Mouse (Mus musculus) layer of hippocampus, adult 2 months (tissue): ENCODE results near the gene Thumpd2. TPM values are rescaled to one million over a fixed set of nuclear protein-coding genes. Genes with fewer than 3 reads are reported as not detected.

Source experiments
- DNase-seq, 2 experiments: peaks; one replicate each; pipeline ENCODE4 v3.0.0; 2022; ENCODE audit warnings: low spot score in 2 of 2
- H3K27ac ChIP-seq: fragments of 200-600 bp; 2 replicates; pipeline ENCODE4 v1.8.1; 2022
- H3K4me3 ChIP-seq: fragments of 200-600 bp; 2 replicates; pipeline ENCODE4 v1.8.1; 2022; ENCODE audit warnings: mild to moderate bottlenecking
- CTCF ChIP-seq: fragments of 200-600 bp; conservative IDR thresholded peaks from 2 replicates; pipeline ENCODE4 v1.8.1; 2022; ENCODE audit warnings: antibody characterized with exemption, mild to moderate bottlenecking, moderate library complexity
- total RNA-seq, 2 experiments: library from RNA; stranded (reverse); gene quantifications; 2 replicates each; pipeline ENCODE4 v1.2.3; 2021

The Thumpd2 gene
- total RNA-seq, 2 experiments from 2014 or later = 8.4 to 8.6 TPM

- no peak overlapping the region for H3K4me3 ChIP-seq
- TF ChIP-seq CTCF = no peak
- DNase-seq = no peak
- no peak overlapping the region for H3K27ac ChIP-seq
Measured at GRCm38 (mm10) chr17:81055522-81055921, 9.4 kb downstream of the Thumpd2 start.

DNA sequence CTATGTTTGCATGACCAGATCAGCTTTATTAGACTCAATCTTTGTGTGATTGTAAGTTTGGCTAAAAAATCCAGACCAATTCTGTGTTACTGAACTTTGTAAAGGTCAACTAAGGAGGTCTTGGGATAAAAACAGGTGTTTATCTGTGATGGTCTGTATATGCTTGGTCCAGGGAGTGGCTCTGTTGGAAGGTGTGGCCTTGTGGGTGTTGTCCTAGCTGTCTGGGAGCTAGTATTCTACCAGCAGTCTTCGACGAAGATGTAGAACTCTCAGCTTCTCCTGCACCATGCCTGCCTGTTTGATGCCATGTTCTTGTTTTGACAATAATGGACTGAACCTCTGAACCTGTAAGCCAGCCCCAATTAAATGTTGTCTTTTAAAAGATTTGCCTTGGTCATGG lies 11.6 kb downstream of the Thumpd2 start:
- Histone ChIP-seq H3K27ac (no peak overlapping the region), H3K4me3 (no peak overlapping the region)
- DNase-seq = no peak
- TF ChIP-seq CTCF = no peak

- no peak for DNase-seq
Measured at GRCm38 (mm10) chr17:81047930-81048564, 16.8 kb downstream of the Thumpd2 start.

DNA sequence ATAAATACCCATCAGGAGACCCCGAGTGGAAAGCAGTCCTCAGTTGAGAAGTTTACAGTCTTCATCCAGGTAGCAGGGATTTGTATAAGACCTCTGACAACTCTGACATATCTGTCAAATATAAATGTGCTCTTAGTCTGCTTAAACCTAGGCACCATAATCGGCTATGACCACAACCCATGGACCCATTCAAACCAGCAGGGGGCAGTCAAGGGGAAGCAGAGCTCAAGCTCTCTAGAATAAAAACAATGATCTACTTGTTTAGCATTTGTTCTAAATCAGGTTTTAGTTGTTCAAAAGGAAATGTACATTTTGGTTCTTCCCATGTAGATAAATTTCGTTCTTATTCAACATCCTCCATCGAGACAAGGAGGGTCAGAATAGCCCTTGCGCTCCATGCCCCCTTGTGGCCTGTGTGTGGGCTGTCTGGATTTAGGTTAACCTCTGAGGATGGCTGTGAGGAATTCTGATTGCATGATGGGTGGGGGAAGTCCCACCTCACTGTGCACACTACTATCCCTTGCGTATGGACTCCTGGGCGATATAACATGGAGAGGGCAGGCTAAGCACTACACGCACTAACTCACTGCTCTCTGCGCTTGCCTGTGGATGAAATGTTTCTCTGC lies 19.2 kb downstream of the Thumpd2 start:
- no peak overlapping the region for H3K4me3 ChIP-seq
- DNase-seq = peak in 1 of 2 experiments; percentile 54
- no peak overlapping the region for H3K27ac ChIP-seq
- TF ChIP-seq CTCF = peak; percentile 81

More at GRCm38 (mm10) chr17:81047930-81048564, 16.8 kb downstream of the Thumpd2 start:
- no peak overlapping the region for H3K4me3 ChIP-seq
- no peak overlapping the region for H3K27ac ChIP-seq
- no peak for TF ChIP-seq CTCF

DNA sequence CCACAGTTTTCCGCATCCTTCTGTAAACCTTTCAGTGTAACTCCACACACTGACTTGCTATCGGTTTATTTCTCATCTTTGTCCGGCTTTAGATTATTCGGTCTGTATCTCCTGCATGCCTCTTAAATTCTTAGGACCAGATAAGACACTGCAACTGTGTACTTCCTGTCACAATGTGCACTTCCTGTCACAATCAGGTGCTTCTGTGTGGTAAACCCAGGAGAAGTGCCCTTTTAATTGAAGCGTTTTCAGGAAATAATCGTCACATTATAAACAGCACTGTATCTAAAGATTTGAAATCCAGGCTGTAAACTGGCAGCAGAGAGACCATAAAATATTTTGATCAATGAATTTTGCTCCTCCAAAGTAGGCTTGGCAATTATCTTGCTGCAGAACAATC lies 19.8 kb downstream of the Thumpd2 start:
- Histone ChIP-seq H3K27ac (no peak overlapping the region), H3K4me3 (no peak overlapping the region)
- DNase-seq = no peak
- TF ChIP-seq CTCF = no peak

- Histone ChIP-seq H3K4me3 (no peak overlapping the region), H3K27ac (no peak overlapping the region)
- no peak for TF ChIP-seq CTCF
- DNase-seq = no peak
Measured at GRCm38 (mm10) chr17:81044356-81044755, 20.5 kb downstream of the Thumpd2 start.

GRCm38 (mm10) chr17:81041662-81042061 lies 23.2 kb downstream of the Thumpd2 start:
- no peak for TF ChIP-seq CTCF
- Histone ChIP-seq H3K4me3 (no peak overlapping the region), H3K27ac (no peak overlapping the region)
- DNase-seq = no peak

DNA sequence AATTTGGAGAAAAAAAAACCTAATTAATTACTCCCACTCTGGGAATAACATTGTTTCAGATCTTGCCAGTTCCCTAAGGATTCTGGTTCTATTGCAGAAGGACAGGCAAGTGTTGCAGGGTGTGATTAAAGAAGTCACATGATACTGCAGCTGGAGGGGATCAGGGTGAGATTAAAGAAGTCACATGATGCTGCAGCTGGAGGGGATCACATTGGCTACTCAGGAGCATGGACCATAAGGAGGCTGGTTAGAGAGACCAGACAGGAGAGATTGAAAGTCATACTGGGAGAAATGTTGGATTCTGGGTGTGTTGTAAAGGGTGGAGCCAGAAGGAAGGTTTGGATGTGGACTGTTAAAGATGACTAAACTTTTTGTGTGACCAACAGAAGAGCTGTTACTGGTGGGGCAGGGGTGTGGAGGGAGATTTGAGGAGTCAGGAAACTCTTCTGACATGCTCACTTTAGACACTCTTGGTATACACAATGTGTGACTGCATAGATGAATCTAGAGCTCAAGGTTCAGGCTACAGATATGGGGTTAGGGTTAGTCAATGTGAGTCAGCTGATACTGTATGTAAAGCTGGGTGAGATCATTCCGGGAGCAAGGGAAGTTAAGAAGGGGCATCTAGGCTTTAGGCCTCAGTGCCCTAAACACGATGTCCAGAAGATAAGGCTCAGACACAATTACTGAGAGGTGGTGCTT lies 26.0 kb downstream of the Thumpd2 start:
- no peak for DNase-seq
- TF ChIP-seq CTCF = no peak
- no peak overlapping the region for H3K4me3 ChIP-seq
- no peak overlapping the region for H3K27ac ChIP-seq

DNA sequence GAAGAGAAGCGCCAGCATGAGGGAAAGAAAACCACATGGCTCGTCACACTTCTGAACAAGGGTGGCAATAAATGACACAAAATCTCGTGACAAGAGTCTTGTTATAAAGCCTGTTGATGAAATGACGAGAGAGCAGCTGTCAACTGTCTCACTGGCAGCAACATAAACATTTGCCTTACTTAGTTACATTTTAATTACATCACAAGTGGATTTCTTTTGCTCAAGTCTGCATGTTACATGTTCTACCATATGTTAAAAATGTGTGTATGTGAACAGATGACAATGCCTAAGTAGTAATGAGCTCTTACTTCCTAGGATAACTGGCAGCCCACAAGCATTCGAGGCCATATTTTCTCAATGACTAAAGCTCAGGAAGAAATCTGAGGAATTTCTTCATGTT lies 29.5 kb downstream of the Thumpd2 start:
- Histone ChIP-seq H3K4me3 (no peak overlapping the region), H3K27ac (no peak overlapping the region)
- no peak for TF ChIP-seq CTCF
- DNase-seq = no peak

DNA sequence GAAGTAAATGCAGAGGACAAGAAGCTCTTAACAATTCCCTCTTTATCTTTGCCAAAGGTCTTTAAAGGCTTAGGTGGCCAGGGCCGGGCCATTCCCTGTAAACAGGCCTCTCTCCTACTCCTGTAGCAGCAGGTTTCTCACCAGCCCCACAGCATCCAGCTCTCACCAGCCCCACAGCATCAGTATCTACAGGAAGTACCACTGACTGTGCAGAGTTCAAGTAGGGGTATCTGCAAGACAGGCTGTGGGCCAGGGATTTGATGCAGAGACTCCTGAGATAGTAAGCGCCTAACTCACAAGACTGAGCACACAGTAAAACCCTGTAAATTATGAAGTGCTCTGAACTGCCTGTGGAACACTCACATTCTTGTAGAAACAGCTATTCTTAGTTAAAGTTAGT lies 31.9 kb downstream of the Thumpd2 start:
- Histone ChIP-seq H3K27ac (no peak overlapping the region), H3K4me3 (no peak overlapping the region)
- DNase-seq = no peak
- no peak for TF ChIP-seq CTCF

- Histone ChIP-seq H3K4me3 (no peak overlapping the region), H3K27ac (no peak overlapping the region)
- DNase-seq = no peak
- TF ChIP-seq CTCF = no peak
Measured at GRCm38 (mm10) chr17:81031830-81032442, 32.9 kb downstream of the Thumpd2 start.

GRCm38 (mm10) chr17:81027331-81027730 lies 37.6 kb downstream of the Thumpd2 start:
- TF ChIP-seq CTCF = no peak
- no peak overlapping the region for H3K4me3 ChIP-seq
- no peak for DNase-seq
- H3K27ac ChIP-seq = no peak overlapping the region

DNA sequence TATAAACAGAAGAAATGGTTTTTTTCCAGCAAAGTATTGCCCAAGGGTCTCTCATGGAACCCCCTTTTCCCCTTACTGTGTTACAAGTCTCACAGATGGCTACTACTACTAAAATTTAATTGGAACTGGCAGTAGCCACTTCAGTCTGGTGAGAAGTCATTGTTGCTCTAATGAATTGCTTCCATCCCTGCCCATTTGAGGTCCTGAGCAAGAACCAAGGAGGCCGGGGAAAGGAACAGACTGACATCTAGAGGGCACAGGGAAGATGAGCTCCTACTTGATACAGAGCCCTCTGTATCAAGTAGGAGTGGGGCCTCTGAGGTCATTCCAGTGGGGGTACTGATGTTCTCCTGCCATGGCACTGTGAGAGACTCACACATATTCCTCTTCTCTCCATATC lies 47.8 kb downstream of the Thumpd2 start:
- no peak overlapping the region for H3K4me3 ChIP-seq
- no peak overlapping the region for H3K27ac ChIP-seq
- no peak for DNase-seq
- peak; percentile 57 for TF ChIP-seq CTCF
